Mouse (Mus musculus) kidney, adult 8-10 months (tissue): ENCODE measurements at regions not wholly inside any gene's neighbourhood (a gene's known extent, or its start where the extent isn't known, plus 50 kb on each side); places are given as distances from the start of the nearest gene placed in this dataset.

Source experiments
- DNase-seq, 2 experiments: peaks; one replicate each; pipeline ENCODE4 v3.0.0; 2022

DNA sequence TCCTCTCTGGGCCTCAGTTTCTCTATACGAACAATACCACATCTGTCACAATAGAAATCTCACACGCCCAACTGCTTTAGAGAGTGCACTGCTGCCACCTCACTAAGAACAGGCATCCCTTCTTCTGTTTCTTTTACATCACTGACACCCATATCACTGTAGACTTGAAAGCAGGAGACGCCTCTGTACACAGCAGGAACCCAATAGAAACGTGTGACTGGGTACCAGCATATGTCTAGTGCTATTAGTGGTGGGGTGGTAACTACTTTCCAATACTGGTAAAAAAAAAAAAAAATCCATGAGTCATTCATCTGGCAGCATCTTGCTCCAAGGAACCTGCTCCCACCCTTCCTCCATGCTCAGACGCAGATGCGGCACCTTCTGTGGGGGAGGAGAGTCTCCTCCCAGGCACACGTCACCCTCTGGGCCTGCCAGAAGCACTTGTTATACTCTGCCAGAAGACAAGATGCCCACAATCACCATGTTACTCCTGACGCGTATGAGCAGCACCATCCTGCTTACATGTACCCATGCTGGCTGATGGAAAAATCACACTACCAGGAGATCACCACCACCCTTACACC, 151.3 kb upstream of the Plxna4 start:
- no peak for DNase-seq

DNA sequence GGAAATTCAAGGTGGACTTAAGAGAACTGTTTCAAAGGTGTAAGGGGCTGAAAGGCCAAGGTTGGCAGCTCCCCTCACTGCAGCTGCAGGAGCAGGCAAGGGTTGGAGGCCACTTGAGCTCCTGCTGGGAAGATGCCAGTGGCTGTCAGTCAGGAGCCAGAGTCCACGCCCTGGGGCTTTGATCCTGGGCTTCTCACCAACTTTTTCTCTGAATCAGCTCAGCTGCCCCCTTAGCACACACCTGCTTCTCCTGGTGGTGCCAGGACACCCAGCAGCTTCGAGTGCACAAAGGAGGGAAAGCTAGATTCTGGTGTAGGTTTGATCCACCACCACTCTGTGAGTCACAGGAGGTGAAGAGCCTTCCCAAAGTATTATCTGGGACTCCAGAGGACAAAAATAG, 140.7 kb upstream of the Plxna4 start:
- DNase-seq, result peak; percentile 55 to 71

DNA sequence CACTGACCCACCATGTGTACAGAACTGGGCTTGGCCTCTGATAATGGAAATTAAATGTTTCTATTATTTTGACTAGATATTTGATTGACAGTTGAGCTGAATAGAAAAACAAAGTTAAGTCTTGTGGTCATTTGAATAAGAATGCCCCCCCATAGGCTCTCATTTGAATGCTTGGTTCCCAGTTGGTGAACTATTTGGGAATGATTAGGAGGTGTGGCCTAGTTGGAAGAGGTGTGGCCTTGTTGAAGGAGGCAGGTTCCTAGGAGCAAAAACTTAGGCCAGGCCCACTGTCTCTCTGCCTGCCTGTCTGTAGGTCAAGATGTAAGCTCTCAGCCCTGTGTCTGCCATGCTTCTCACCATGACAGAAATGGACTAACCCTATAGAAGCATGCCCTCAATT, 138.6 kb upstream of the Plxna4 start:
- no peak for DNase-seq

DNA sequence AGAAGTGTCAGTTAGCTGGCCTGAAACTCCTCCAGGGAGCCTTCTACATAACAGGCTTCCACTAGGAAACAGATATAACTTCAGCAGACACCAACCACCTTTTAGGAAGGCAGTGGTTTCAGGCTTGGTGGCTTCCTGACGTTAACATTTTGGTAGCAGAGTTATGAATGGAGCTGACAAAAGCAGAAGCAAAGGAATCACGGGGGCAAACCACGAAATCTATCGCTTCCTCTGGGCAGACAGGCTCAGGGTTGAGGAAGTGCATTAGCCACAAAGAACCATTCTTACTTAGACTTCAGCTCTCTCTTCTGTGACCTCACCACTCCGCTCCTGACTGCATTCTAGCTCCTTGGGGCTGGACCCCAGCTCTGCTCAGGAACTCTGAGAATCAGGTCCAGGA, 129.9 kb upstream of the Plxna4 start:
- peak in 1 of 2 experiments; percentile 3 for DNase-seq

DNA sequence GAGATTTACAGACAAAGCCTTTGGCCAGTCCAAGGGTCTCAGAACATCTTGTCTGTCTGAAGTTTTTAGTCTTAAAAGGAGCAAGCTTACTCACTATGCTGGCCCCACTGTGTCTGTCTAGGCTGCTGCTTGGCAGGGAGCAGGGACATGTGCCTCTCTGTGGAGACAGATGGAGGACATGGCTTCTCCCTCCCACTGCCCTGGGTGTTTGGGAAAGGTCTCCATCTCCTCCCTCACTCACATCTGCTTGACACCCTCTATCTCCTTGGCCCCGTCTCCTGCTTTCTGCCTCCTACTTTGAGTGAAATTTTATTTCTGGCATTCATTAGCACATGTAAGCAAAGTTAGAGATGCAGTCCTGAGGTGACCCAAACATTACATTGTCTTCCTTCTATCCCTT, 127.1 kb upstream of the Plxna4 start:
- no peak for DNase-seq

DNA sequence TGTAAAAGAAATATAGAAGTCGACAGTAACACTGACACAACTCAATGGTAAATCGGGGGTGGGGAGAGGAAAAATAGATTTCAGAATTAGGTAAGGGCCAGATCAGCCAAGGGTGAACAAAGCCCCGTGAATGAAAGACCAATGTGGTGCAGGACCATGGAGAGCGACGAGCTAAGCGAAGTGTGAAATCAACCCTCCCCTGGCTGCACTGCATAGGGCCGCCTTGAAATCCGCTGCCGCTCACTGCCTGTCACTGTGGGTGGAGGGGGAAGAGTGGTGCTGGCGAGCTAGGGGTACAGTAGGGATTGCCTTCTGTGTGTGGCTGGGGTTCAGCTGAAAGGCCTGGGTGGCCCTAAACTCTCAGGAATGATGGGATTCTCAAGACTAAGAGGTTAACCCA, 122.2 kb upstream of the Plxna4 start:
- peak in 1 of 2 experiments; percentile 14 for DNase-seq

DNA sequence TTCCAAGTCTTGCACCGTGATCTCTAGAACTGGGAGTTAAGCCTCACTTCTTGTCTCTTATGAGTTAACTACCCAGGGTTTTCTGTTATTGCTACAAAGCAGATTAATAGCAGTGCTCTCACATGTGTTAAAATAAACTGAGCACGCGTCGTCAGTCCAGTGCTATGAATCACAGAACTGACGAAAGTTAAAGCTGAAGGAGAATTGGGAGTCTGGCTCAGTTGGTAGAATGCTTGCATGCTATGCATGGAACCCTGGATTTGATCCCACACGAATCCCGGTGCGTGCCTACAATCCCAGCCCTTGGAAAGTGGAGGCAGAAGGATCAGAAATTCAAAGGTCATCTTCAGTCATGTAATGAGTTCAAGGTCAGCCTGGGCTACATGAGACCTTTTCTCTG, 121.6 kb upstream of the Plxna4 start:
- no peak for DNase-seq

DNA sequence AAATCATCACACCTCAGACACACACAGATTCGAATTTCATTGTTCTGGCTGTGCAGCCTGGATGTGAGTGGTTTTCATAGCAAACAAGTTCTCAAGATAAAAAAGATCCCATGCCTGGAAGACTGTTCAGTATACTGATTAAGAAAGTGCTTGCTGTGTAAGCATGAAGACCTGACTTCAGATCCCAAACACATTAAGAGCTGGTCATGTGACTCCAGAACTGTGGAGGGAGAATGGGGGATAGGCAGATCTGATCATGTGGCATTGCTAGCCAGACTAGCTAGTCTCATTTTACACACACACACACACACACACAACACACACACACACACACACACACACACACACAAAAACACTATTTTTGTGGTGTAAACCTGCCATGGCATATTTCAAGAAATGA, 119.4 kb upstream of the Plxna4 start:
- DNase-seq, result no peak

DNA sequence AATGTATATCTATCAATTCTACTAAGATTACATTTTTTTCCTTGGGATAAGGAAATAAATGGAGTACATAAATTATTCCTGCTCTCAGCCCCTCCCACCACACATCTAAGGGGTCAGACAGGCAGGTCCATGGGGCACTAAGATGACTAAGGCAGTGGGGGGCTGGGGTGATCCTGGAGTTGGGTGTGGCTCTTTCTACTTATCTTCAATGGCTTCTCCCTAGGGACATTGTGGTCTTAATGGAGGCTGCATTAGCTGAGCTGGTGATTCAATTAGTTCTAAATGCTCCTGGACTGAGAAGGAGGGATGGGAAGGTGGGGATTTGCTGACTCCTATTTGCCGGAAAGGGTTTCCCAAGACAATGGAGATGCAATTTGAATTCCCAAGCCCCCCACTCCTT, 118.4 kb upstream of the Plxna4 start:
- DNase-seq, result no peak

DNA sequence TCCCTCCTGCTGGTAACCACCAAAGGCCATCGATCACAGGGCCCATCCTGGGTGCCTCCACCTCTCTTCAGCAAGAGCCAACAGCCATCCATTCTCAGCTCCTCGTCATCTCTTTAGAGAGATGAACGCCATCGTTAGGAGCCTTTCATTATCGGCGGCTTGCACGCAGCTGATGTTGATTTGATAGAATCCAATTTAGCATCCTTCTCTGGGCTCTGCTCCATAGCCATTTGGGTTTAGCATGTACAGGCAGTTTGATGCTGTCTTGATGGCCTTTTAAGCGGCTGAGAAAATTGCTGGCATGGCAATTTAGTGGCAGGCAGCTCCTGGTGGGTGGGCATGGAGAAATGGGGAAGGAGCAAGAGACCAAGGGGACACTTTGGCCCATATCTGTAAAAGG, 115.5 kb upstream of the Plxna4 start:
- DNase-seq, result no peak

DNA sequence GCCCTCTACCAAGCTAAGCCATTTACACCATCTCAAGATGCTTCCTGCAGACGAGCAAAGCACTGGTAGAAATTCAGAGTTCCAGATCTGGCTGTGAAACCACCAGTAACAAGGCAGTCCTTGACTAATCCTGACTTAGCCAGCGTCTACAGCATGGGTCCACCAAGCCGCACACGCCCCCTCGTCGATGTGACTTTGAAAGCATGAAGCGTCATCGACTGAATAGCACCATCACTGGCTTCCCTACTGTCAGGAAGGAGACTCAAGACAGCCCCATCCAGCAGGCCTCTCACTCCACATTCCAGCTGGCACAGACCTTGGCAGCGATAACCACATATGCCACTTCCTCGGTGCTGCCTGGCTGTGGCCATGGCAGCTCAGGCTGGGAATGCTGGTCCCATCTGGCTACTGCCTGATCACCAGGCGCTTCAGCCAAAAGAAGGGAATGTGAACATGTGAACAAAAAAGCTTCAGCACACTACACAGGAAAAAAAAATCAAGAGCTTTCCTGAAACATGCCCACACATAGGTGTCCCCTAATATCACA, 114.3 kb upstream of the Plxna4 start:
- no peak for DNase-seq

DNA sequence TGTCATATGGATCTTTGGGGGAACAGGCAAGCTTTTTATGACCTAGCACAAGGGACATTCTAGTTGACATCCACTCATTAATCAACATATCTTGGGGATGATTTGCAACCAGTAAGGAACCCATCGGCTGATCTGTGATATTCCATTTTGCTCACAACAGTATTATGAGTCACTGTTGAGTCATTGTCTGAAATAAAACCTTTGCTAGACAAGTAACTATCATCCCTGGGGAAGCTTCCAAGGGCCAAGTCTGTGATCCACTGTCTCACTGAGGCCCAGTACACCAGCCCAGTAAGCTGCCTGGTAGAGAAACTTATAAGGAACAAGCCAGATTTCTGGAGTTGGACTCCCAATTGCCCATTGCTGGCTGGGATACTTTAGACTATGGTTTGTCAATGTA, 111.8 kb upstream of the Plxna4 start:
- no peak for DNase-seq

DNA sequence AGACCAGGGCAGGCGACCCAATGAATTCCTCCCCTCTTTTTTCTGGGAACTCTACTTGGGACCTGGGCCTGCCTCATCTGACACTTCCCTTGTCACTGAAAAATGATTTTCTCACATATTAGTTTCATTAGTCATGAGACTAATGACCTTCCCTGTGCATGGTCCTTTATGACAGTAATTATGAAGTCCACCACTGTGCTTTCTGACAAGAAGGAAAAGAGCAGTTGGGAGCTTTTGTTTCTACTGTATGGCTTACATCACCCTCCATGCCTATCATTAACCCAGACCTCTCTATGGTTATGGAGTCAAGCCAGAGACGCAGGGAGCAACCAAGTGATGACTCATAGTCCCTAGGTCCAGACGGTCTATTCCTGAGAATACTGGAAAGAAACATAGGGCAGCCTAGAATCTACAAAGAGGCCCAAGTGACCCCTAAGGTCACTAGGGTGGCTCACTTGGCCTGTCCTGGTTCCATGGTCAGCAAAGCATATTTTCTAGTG, 109.8 kb upstream of the Plxna4 start:
- no peak for DNase-seq

DNA sequence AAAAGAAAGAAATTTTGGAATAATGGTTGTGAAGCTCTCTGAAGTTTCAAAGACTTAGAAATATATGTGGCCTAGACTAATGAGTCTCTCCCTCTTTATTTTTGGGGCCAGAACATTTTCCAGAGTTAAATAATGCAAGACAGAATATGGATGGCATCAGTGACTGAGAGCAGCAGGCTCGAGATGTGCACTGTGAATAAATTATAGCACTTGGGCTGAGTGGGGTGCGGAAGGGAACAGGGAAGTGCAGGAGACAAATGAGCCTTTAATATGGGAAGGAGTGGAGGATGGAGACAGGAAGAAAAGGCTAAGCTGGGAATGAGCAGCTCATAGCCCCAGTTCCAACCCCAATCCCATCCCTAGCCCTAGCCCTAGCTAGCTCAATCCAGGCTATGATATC, 108.0 kb upstream of the Plxna4 start:
- DNase-seq, result no peak

DNA sequence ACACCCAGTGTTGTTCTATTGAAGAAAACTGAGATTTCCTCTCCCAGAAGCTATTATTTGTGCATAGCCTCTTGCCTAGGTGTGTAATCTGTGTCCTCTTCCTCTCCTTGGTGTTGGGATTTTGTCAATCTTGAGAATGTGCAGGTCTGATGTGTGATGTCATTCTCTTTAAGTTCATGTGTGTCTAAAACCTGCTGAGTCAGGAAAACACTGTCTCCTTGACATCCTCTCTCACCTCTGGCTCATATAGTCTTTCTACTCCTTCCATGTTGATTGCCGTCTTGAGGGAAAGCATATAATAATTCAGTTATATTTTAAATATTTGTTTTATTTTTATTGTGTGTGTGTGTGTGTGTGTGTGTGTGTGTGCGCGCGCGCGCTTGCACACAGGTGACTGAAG, 84.6 kb upstream of the Plxna4 start:
- no peak for DNase-seq

DNA sequence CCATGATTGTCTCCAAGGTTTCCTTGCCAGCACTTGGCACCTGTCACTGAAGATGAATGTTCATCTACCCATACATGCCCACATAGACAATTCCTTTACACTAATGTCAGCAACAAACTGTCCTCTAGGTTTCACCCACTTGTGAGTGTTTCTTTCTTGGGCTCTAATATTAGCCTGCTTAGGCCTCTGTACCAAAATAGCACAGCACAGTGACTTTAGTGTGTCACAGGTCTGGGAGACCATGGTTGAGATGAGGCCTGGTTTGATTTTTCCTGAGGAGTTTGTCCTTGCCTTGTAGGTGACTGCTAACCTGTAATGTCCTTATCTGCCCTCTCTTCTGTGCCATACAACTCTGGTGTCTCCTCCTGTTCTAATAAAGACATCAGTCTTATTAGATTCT, 71.8 kb upstream of the Plxna4 start:
- DNase-seq, result no peak

DNA sequence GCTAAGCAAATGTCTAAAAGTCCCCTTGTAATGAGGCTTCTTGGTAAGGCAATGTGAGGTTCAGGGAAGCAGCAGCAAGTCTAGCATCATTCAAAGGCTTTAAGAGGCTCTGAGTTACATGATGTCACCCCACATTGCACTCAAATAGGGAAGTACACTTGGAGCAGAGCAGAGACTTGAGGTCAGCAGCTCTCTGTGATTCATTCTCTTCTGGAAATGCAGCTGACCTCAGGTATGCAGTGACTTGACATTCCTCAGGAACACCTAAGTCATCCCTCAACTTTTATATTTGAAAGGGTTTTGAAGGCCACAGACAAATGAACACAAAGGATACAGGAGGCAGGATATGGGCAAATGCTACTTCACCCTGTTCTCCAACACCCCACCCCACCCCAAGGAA, 69.4 kb upstream of the Plxna4 start:
- no peak for DNase-seq

DNA sequence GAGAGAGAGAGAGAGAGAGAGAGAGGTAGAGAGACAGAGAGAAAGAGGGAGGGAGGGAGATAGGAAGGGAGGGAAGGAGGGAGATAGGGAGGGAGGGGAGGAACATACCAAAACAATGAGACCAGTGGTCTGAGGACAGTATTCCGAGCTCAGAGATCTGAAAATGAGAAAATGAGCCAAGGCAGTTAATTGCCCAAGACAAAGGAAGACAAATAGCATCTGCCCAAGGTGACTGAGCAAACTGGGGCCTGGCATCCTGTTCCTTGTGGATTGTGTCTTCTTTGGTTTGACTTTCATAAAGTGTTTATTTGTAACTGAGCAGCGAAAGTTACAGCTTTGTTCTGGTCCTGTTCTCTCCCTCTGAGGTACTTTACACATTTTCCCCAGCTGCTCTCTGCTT, 66.2 kb upstream of the Plxna4 start:
- no peak for DNase-seq

DNA sequence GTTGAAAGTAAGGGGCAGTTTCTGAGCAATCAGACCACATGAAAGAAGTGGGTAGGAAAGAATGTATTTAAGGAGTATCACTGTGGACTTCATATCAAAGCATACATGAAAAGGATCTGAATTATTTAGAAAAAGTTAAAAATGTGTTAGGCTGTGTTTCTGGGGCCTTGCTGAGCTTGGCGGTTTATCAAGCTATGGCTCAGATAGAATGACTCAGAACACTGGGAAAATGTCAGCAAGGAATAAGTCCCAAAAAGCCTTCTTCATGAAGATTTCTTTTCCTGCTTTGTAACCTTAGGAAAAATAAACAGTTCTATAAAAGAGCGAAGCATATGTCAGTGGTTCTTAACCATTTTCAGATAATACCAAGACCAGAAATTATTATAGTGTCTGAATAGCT, 56.0 kb upstream of the Plxna4 start:
- DNase-seq, result no peak

DNA sequence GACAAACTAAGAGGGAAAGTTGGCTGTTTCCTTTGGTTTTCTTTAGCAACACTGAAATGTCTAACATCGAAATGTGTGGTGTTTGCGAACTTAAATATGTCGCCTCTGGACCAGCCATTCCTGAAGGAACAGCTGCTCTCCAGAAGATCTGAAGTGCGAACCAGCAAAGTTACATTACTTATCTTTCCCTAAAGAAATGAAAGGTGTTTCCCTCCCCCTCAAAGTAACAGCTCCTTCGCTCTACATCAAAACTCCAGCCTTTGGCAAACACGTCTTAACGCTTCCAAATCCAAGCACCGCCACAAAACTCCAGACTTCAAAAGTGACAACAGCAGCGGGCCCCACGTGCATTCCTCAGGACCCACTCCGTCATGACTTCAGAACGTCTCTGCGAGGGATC, 50.9 kb upstream of the Plxna4 start:
- DNase-seq, result no peak
